Mouse (Mus musculus): Measurements from ENCODE around the gene BC107364.
"Not testable (repeated sequence)": the region's sequence is repeated elsewhere in the genome, so short reads cannot be mapped to it uniquely, and the experiment has no call there.

Gene BC107364

GRCm38 (mm10) chr3:96452262-96452661 is at the start of gene BC107364:
BC107364 (minus strand) TSS chr3:96452306.
- not testable (repeated sequence) for DNase-seq (ENCODE audit: low spot score in 2 of 2)

DNA sequence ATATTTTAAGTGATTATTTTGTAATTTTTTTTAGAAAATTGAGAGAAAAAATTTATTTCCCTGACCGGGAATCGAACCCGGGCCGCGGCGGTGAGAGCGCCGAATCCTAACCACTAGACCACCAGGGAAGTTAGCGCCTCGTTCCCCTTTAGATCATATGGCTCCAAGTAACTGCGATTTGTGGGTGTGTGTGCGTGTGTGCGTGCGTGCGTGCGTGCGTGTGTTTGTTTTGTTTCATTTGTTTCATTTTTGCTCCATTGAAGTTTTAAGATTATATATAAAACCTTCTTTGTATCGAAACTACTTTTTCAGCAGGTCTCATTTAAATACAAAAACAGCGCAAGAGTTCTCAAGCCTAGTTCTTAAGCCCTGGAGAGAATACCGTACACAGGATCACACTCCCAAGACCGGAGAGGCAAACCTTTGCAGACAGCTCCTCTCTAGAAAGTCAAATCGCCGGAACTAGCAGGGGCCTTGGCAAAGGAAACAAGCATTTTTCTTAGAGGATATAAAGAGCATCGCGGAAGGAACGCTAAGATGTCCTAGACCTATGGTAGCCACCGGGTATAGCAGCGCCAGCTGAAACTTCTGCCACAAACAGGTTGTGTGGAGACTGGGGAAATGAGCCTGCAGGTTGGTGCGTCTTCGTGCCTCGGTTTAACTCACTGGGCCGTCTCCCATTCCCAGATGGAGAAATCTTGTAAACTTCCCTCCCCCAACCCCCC is 49.4 kb upstream of the BC107364 start:
- peak; percentile 78 to 89 for DNase-seq (ENCODE audit: low spot score in 2 of 2)

DNA sequence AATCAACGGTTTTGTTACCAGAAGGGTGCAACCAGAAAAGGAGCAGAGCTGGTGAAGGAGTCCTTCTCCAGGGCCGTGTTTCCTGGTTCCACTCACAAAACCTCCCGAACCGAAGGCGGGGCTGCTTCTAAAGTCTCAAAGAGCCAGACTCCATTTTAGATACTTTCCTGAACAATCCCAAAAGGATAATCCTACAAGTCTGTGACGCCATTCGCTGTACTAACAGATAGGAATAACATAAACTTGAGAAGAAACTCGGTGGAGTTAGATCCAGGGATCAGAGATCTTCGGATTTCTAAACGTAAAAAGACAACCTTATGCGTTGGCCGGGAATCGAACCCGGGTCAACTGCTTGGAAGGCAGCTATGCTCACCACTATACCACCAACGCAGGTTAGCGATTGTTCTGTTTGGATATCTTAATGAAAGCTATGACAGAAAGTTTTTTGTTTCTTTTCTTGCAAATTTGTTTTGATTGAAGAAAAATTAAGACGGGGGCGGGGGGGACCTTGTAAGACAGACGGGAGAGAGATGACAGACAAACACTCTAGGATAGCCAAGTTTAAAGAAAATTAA is 48.7 kb upstream of the BC107364 start:
- peak; percentile 79 to 87 for DNase-seq (ENCODE audit: low spot score in 2 of 2)

- DNase-seq (ENCODE audit: low spot score in 2 of 2), result peak; percentile 90 to 96
These were observed 48.1 kb upstream of the BC107364 start for GRCm38 (mm10) chr3:96500289-96500621.

DNA sequence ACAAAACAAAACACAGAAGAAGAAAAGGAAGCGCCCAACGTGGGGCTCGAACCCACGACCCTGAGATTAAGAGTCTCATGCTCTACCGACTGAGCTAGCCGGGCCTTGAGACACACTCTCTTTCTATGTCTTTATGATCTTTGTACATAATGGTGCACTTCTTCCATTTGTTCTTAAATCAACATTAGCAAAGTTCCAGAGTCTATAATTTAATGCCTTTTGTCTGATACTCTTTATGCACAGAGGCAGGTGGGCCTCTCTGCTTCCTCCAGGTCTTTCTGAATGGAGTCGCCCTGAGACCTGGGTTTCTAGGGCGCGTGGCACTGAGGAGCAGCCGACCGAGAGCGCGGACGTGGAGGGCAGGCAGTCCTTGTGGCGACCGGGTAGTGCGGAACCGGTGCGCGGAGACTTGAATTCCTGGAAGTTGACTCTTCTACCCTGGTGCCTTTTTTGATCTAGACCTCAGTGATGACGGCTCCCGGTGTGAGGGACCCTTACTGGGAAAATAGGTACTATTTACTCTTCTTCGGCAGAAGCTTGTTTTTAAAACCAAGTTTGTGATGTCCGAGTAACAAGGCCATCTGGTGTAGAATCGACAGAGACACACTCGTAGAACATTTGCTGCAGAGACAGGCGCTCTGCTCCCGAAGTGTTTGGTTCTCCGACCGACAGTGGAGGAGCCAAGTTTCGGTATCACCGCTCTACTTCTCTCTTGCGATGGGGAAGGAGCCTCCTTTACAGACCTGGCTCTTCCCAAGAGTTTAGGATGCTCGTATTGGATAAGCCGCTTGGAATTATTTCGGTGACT is 47.6 kb upstream of the BC107364 start:
- peak; percentile 67 to 81 for DNase-seq (ENCODE audit: low spot score in 2 of 2)

DNA sequence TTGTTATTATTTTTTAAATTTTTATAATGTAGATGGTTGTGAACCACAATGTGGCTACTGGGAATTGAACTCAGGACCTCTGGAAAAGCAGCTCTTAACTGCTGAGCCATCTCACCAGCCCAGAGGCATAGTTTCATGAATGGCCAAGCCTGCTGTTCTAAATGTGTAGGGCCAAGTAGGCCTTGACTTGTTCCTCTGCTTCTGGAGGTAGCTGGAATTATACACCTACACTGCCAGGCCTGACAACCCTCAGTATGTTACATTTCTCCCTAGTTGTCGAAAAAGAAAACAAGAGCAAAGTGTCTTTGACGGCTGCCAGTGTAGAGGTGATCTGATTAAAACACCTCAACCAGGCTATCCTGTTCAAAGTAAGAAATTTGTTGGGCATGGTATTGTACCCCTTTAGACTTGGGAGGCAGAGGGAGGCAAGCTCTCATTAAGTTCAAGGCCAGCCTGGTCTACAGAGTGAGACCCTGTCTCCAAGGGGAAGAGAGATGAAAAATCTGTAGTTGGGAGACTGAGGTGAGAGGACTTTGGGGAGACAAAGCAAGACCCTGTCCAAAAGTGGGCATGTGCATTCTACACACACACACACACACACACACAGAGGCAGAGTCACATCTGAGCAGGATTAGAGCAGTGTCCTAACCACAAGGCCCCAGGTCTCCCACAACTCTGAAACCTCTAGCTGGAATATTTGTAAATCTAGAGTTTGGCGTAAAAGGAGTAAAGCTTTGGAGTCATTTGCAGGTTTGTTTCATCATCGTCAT is 46.6 kb upstream of the BC107364 start:
- DNase-seq (ENCODE audit: low spot score in 2 of 2), result no peak

- DNase-seq (ENCODE audit: low spot score in 2 of 2), result peak; percentile 72 to 79
These were observed 45.4 kb upstream of the BC107364 start for GRCm38 (mm10) chr3:96497451-96498028.

DNA sequence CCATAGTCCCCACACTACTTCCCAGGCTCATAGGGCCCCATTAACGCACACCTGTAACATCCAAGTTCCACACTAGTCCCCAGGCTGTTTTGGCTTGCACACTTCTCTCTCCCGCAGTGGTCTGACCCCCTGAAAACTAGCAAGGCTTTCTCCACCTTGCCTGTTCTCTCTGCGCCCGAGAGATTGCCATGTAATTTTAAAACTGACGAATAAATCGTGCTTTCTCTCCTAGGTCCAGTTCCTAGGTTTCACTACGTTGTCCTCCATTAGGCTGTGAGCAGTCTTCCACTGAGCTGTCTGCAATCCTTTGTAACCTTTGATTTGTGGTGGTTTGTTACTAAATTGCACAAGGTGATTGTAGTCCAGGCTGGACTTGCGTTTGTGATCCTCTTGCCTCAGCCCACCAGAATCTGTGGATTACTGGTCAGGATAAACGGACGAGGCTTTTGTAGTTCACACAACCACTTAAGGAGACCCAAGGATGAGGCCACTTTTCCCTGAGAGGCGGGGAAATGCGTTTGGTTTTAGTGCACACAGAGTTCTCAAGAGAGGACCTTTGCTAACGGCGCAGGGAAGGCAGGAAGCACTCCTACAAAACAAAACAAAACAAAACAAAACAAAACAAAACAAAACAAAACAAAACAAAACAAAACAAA is 44.6 kb upstream of the BC107364 start:
- not testable (repeated sequence) for DNase-seq (ENCODE audit: low spot score in 2 of 2)

DNA sequence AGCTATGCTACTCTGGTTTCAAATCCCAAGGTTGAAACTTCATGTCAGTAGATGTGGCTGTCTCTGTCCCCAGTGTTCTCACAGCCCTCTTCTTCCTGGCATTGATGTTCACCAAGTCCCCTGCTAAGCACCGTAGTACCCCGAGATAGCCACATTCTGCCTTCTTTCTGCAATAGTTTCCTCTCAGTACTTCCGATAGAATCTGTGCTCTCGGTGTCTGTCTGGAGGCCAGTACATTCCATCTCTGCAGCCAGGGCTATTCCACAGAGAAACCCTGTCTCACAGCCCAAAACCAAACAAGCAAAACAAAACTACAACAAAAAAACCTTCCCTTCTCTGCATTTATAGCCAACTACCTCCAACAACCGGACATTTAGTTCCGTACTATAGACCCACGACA is 44.1 kb upstream of the BC107364 start:
- no peak for DNase-seq (ENCODE audit: low spot score in 2 of 2)

DNA sequence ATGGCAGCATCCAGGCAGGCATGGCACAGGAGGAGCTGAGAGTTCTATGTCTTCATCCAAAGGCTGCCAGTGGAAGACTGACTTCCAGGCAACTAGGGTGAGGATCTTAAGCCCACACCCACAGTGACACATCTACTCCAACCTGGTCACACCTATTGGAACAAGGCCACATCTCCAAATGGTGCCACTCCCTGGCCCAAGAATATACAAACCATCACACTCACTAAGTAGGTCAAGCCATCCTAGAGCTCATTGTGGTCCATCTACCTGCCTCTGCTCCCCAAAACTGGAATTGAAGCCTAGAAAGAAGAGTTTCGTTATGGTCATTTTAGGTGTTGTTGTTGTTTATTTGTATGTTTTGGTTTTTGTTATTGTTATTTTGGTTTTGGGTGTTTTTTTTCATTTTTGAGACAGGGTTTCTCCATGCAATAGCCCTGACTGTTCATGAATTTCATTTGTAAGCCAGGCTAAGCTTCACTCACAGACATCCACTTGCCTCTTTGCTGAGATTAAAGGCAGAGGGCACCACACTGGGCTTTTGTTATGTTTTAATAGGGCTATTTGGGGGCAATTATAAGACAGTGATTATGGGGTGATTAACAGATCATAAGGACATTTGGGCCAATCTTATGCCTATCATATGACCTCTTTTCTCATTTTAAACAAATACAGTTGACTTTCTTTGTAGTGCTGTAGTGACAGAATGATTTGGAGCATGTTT is 43.5 kb upstream of the BC107364 start:
- DNase-seq (ENCODE audit: low spot score in 2 of 2), result no peak

DNA sequence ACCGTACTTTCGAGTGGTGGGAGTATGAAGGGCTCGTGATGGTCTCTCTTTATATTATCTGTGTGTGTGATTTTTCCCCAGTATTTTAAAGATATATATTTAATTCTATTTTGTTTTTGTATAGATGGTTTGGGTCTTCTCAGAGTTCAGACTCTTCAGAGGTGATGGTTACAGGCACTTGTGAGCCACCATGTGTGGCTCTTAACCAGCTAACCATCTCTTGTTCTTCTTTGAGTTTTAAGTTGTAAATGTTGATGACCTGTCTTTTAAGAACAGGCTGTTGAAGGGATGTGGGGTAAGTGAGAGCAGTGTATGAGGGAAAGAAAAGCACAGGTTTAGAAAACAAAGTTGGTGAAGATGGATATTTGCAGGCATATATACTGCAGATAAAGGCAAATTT is 42.8 kb upstream of the BC107364 start:
- no peak for DNase-seq (ENCODE audit: low spot score in 2 of 2)

DNA sequence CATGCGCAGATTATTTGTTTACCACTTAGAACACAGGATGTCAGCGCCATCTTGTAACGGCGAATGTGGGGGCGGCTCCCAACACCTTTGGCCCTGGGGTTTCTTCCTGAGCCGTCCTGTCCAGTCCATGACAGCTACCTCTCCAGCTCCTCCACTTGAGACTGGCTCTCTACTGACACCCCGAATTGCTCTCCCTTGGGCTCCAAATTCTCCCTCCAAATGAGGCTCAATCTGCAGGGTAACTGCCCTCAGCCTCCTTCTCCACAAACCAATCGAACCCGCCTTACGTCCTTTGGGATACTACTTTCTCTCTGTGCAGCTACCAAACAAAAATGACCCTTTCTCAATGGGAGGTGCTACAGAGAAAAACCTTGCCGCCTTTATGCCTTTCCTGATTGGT is 42.4 kb upstream of the BC107364 start:
- DNase-seq (ENCODE audit: low spot score in 2 of 2), result not testable (repeated sequence)

GRCm38 (mm10) chr3:96489636-96490035 is 37.5 kb upstream of the BC107364 start:
- DNase-seq (ENCODE audit: low spot score in 2 of 2), result not testable (repeated sequence)

DNA sequence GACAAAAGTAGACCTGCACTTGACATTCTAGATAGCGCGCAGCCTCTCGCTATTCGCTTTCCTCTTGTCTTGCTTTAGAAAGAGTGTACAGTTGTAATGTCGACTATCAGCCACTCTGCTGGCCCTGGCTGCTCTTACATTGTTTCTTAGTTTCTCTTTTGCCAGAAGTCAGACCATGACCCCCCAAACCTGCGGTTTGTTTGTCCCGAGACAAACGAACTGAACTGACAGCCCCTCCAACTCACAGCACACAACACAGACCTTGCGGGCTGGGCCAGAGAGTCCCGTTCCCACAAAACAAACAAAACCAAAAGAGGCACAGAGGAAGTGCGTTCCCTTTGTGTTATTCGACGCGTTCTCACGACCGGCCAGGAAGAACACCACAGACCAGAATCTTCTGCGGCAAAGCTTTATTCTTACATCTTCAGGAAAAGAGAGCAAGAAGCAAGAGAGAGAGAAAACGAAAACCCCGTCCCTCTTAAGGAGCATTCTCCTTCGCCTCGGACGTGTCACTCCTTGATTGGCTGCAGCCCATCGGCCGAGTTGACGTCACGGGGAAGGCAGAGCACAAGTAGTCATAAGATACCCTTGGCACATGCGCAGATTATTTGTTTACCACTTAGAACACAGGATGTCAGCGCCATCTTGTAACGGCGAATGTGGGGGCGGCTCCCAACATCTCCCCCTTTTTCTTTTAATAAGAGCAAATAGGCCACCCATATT is 37.0 kb upstream of the BC107364 start:
- DNase-seq (ENCODE audit: low spot score in 2 of 2), result not testable (repeated sequence)

DNA sequence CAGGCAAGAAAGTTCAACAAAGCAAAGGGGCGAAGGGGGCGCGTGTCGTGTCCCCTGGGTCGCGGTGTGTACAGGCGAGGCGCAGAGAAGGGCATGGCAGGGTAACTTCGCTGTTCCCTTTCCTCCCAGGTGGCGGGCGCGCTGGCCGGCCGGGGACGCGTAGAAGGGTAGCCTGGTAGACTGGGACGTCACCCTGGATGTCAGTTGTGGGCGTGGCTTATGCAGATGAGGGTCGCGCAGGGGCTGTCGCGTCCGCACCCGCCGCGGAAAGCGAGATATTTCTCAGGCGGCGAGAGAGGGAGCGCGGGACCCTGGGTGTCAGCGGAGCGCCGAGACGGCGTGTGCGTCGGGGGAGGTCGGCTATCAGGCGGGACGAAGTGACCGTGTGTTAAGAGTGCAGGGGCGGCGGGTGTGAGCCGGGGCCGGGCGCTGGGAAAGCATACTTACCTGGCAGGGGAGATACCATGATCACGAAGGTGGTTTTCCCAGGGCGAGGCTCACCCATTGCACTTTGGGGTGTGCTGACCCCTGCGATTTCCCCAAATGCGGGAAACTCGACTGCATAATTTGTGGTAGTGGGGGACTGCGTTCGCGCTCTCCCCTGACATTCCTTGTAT is 36.3 kb upstream of the BC107364 start:
- not testable (repeated sequence) for DNase-seq (ENCODE audit: low spot score in 2 of 2)

DNA sequence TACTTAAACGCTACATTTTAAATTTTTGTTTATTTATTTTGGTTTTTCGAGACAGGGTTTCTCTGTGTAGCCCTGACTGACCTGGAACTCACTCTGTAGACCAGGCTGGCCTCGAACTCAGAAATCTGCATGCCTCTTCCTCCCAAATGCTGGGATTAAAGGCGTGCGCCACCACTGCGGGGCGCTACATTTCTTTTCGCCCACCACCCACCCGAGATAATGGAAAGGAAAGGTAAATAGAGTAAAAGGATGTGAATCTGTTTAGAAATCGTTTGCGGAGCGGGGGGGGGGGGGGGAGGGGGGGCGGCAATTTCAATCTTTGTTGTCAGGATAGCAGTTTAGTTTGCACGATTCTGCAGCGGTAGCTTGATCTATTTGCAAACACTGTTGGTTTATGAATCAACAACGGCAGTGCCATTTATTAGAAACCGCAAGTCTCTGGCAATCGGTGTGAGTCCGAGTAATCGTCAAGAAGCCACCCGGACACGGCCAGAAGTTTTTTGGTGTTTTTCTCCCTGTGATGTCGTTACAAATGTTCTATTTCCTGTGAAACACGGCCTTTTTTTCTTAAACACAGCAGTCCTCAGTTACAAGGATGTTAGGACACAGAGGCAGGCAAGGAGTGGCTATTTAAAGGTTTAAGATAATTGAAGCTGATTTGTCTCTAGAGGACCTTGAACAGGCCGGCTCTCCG is 35.6 kb upstream of the BC107364 start:
- peak; percentile 30 to 43 for DNase-seq (ENCODE audit: low spot score in 2 of 2)

GRCm38 (mm10) chr3:96486828-96487559 is 34.9 kb upstream of the BC107364 start:
- not testable (repeated sequence) for DNase-seq (ENCODE audit: low spot score in 2 of 2)

All from spleen, postnatal 36 days (tissue).